Mouse (Mus musculus) urinary bladder, postnatal 14 days (tissue): ENCODE results near the gene Olfr815.
"Not testable (repeated sequence)": the region's sequence is repeated elsewhere in the genome, so short reads cannot be mapped to it uniquely, and the experiment has no call there.

Experiments used
- DNase-seq: peaks from one replicate; pipeline ENCODE4 v3.0.0; 2021; ENCODE audit warnings: low spot score

Gene Olfr815

GRCm38 (mm10) chr10:129905767-129906166, at the start of gene Olfr815:
TSS of gene Olfr815 (minus strand) at chr10:129905867.
- DNase-seq = not testable (repeated sequence)

GRCm38 (mm10) chr10:129949000-129949399, 43.3 kb upstream of the Olfr815 start, which contains the start of gene Olfr818:
TSS of gene Olfr818 (minus strand) at chr10:129949100.
- DNase-seq = no peak

GRCm38 (mm10) chr10:129915497-129915896, 9.8 kb upstream of the Olfr815 start, which contains the start of gene Olfr816:
TSS of gene Olfr816 (minus strand) at chr10:129915597.
- DNase-seq = no peak

GRCm38 (mm10) chr10:129885934-129886333, 19.7 kb downstream of the Olfr815 start:
- no peak for DNase-seq

- not testable (repeated sequence) for DNase-seq
Observed at GRCm38 (mm10) chr10:129885496-129885895, 20.2 kb downstream of the Olfr815 start.

- DNase-seq = not testable (repeated sequence)
Observed at GRCm38 (mm10) chr10:129879751-129880150, 25.9 kb downstream of the Olfr815 start, which contains the start of gene Olfr814. TSS of gene Olfr814 (minus strand) at chr10:129879851.

- no peak for DNase-seq
Observed at GRCm38 (mm10) chr10:129855067-129855466, 50.6 kb downstream of the Olfr815 start, which contains the start of gene Olfr813. TSS of gene Olfr813 (plus strand) at chr10:129855367.
